Mouse (Mus musculus) thymus, postnatal 10 days (tissue): ENCODE measurements around the gene Zfp52.

Experiments
- DNase-seq, 2 experiments: peaks; one replicate each; pipeline ENCODE4 v3.0.0; 2021; ENCODE audit warnings: low spot score in 2 of 2

The Zfp52 gene

GRCm38 (mm10) chr17:21535096-21536001, at the start of gene Zfp52:
TSS of gene Zfp52 (plus strand) at chr17:21535539.
- peak; percentile 39 to 57 for DNase-seq

DNA sequence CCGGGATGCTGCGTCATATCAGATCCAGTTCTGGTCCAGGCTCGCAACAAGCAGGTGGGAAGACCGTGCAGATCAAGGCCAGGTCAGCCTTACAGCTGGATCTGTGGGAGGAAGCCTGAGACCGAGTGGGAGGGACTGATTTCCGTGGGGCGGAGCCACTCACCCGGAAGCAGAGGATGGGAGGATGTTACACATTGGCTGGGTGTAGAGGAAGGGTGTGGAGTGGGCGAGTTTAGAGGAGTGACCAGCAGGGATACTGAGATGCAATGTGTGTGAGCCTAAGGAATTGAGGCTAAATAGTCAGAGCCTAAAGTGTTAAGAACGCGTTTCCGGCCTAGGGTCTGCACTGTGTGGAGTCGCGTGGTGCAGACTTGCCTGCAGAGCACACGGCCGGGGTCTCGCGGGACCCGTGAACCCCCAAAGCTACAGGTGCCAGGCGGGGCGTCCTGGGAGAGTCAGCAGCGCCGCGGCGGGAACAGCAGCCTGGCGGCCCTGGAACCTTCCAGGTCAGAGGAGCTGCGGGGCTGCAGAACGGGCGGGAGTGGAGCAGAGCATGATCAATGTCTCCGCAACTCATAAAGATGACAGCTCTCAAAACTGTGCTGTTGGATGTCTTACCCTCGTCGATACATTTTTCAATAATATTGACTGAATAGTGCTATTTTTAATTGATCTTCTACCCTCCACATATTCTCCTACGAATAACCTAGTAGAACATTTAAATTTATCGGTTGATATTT, 46.4 kb upstream of the Zfp52 start, which contains the start of gene Zfp53:
Zfp53 (plus strand) TSS at position 239 of the 740 bp plus-strand sequence.
- DNase-seq, result peak; percentile 73 to 78

DNA sequence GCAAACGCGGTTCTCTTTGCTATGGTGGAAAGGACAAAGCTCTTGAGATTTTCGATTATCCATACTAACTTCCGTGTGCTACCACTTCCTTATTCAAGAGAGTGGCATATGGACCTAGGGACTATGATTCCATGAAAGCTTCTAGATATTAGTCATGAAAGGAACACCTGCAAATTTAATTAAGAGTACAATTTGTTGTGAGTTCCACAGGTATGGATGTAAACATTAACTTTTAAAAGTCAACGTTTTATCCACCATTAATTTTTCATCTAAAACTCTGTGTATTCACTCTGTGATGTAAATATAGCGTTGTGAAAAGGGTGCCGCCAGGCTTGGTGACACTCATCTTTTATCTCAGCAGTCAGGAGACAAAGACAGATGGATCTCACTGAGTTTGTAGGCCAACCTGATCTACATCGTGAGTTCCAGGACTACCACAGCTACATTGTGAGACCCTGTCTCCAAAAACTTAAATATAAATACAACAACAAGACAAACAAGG, 45.8 kb upstream of the Zfp52 start:
- DNase-seq, result no peak

- DNase-seq, result no peak
Measured at GRCm38 (mm10) chr17:21501365-21501764, 34.0 kb upstream of the Zfp52 start.

GRCm38 (mm10) chr17:21504524-21504923, 30.8 kb upstream of the Zfp52 start:
- DNase-seq, result no peak

GRCm38 (mm10) chr17:21506258-21506657, 29.1 kb upstream of the Zfp52 start:
- no peak for DNase-seq

DNA sequence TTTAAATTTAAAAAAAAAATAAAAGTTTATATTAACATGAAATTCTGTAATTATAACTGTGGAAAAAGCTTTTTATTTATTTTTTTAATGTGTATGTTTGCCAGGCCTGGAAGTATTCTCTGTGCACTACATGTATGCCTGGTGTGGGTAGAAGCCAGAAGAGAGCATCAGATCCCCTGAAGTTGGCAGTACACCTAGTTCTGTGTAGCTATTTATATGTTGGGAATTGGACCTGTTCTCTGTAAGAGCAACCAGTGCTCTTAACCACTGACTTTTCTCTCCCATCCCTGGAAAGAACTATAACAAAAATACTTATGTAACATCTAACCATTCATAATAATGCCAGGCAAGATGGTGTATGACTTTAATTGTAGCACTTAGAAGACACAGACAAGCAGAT, 25.6 kb upstream of the Zfp52 start:
- no peak for DNase-seq

DNA sequence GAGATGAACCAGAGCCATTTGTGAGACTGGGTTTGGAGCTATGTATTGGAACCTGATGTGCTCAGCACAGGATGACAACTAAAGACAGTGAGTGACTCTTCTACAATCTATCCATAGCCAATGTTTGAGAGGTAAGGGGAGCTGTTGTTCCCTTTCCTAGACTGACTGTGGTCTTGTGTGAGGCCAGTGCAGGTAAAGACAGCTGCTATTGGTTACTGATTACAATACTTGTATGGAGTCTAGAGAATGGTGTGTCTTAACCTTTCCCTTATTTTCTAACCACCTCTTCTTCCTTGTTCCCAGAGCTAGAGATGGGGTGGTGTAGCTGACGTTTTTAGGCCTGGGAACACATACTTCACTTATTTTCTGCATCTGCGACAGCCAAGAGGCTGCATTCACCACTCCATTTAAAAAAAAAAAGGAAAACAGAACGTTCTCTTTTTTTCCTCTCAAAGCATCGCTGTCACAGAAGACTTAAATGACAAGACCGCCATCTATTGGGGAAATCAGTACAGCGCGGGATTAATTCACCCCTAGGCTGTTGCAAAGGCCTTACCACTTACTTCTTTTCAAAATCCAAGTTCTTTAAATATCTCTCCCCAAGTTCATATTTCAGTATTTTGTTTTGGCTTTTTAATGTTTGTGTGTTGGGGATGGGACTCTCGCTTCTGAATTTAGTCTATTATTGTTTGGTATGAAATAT, 19.8 kb upstream of the Zfp52 start:
- DNase-seq, result peak; percentile 40 to 61

- DNase-seq, result peak in 1 of 2 experiments; percentile 42
Measured at GRCm38 (mm10) chr17:21516201-21517129, 18.9 kb upstream of the Zfp52 start.

GRCm38 (mm10) chr17:21517130-21517671, 18.1 kb upstream of the Zfp52 start:
- DNase-seq, result no peak

DNA sequence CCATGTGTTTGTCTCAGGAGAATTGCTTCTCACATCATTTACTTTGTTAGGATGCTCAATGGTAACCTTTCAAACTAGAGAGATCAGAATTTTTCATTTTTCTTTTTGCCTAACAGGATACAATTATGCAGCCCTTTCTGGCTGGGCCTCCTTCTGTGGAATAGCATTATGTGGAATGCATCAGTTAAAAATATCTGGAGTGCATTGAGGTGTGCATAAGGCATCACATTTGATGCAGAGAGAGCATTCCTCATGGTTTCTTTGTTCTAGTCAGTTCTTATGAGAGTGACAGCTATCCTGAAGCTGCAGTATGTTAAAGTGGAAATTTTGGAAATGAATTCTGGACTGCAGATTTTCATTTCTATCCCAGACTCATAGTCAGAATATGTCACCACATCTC, 9.1 kb upstream of the Zfp52 start:
- DNase-seq, result no peak

DNA sequence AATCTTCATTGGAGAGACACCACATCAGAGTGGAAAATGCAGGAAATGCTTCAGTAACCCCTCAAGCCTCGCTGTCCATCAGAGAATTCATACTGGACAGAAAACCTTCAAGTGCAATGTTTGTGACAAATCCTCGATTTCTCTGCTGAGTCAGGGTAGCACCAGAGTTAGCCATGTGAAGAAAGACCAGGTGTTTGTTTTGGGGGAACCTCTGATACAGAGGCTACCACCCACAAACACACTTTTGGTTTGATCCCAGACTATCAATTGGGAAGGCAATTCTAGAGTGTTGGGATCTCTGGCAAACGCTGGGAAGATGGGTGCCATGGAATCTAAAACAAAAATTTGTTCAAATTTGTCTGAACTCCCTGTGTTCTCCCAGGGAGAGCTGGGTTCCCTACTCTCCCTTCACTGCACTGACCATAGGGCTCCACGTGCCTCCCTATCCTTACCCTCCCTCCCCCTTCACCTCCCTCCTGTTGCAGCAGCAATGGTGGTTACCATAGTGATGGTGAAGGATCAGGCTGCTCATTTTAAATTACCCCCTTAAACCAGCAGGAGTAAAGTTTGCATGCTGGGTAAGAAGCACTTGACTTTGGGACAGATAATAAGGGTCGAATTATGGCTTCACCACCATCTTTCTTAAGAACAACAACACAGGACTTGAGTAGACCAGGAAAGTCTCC, 4.6 kb upstream of the Zfp52 start:
- DNase-seq, result no peak

DNA sequence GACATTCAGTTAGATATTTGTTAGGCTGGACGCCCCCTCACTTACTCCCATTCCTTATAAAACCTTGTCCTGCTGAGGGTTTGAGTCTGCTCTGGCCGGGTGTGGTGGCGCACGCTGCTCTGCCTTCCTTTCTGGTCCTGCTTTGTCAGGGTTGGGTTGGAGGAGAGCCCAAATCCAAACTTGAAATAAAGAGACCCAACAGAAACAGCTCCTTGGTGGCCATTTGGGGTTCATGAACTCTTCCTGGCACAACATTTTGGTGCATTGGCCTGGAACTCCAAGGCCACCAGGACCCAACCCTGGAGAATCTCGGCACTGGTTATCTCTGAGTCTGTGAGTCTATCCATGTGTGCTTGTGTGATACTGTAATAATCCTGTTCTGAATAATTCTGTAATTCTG, 3.7 kb upstream of the Zfp52 start:
- no peak for DNase-seq

- peak; percentile 31 to 49 for DNase-seq
Measured at GRCm38 (mm10) chr17:21532101-21532951, 3.0 kb upstream of the Zfp52 start.

DNA sequence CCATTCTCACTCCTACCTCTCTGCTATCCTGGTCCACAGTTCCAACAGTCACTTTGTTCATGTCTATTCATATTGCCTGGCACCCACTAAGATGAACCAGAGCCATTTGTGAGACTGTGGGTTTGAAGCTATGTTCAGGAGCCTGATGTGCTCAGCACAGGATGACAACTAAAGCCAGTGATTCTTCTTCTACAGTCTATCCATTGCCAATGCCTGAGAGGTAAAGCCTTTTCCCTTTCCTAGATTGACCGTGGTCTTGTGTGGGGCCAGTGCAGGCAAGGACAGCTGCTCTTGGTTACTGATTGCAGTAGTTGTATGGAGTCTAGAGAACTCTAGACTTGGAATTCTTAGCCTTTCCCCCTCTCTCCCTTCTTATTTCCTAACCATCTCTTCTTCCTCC, 1.4 kb upstream of the Zfp52 start:
- DNase-seq, result no peak

GRCm38 (mm10) chr17:21534460-21535095, 761 bp upstream of the Zfp52 start:
- peak in 1 of 2 experiments; percentile 79 for DNase-seq

DNA sequence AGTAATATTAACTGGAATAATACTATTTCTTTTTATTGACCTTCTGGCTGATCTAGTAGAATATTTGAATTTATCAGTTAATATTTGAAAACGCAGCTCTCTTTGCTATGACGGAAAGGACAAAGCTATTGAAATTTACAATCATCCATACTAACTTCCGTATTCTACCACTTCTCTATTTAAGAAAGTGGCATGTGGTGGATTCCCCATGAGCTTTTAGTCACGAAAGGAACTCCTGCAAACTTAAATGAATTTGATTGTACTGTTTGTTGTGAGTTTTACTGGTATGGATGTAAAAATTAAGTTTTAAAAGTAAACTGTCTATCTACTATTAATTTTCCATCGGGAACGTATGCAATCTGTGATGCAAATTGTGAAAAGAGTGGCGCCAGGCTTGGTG, 757 bp downstream of the Zfp52 start:
- DNase-seq, result no peak

GRCm38 (mm10) chr17:21536676-21537075, 1.3 kb downstream of the Zfp52 start:
- no peak for DNase-seq
